Mouse (Mus musculus): Measurements from ENCODE around the gene Hoxa3. TPM values are rescaled to one million over a fixed set of nuclear protein-coding genes. Genes with fewer than 3 reads are reported as not detected.

The Hoxa3 gene
- polyA plus RNA-seq, 1 experiment from 2014 or later: 2.2 TPM

- H3K4me1 ChIP-seq (ENCODE audit: control insufficient read depth, insufficient read depth, low read length): 0 out of 2 replicates have a peak, but pooled peaks cover 4% of the 10 kb centered on the region
- H3K4me2 ChIP-seq: no peak overlapping the region
- no peak overlapping the region for H3K27ac ChIP-seq (ENCODE audit: low read depth, low read length)
- H3K9me3 ChIP-seq (replicated peaks; ENCODE audit: control insufficient read depth, low read length): no peaks in the 10 kb centered on the region
- H3K4me3 ChIP-seq (ENCODE audit: low read depth, low read length): no peak overlapping the region
- no peak for ATAC-seq (replicated peaks; ENCODE audit: insufficient number of reproducible peaks, low FRiP score, low TSS enrichment)
- peaks cover 100% of the 10 kb centered on the region for H3K27me3 ChIP-seq (ENCODE audit: control insufficient read depth, insufficient read depth, low read length)
- no peaks in the 10 kb centered on the region for H3K36me3 ChIP-seq (ENCODE audit: control insufficient read depth, insufficient read depth, low read length)
- WGBS (ENCODE audit: insufficient replicate concordance): 12% methylated on average over 14 of the region's 14 CpGs
- H3K9ac ChIP-seq (ENCODE audit: low read depth, low read length): no peak overlapping the region
These were observed 5.6 kb upstream of the Hoxa3 start for GRCm38 (mm10) chr6:52218643-52219215.

- H3K4me3 ChIP-seq (ENCODE audit: low read depth, low read length): peak overlapping the region; percentile 27; the same call in 1 of the 2 replicates
- H3K4me2 ChIP-seq: no peak overlapping the region
- no peaks in the 10 kb centered on the region for H3K36me3 ChIP-seq (ENCODE audit: control insufficient read depth, insufficient read depth, low read length)
- H3K4me1 ChIP-seq (ENCODE audit: control insufficient read depth, insufficient read depth, low read length): peaks cover 4% of the 10 kb centered on the region
- no peaks in the 10 kb centered on the region for H3K9me3 ChIP-seq (replicated peaks; ENCODE audit: control insufficient read depth, low read length)
- no peak overlapping the region for H3K27ac ChIP-seq (ENCODE audit: low read depth, low read length)
- 5% methylated on average over 23 of the region's 23 CpGs for WGBS (ENCODE audit: insufficient replicate concordance)
- peaks cover 100% of the 10 kb centered on the region for H3K27me3 ChIP-seq (ENCODE audit: control insufficient read depth, insufficient read depth, low read length)
- ATAC-seq (replicated peaks; ENCODE audit: insufficient number of reproducible peaks, low FRiP score, low TSS enrichment): no peak
- no peak overlapping the region for H3K9ac ChIP-seq (ENCODE audit: low read depth, low read length)
These were observed 4.9 kb upstream of the Hoxa3 start for GRCm38 (mm10) chr6:52217895-52218642.

- peak; percentile 22; the same call in 1 of the 2 replicates for ATAC-seq (replicated peaks; ENCODE audit: insufficient number of reproducible peaks, low FRiP score, low TSS enrichment)
- under 1% methylated on average over 25 of the region's 25 CpGs for WGBS (ENCODE audit: insufficient replicate concordance)
- peak overlapping the region; percentile 27 for H3K4me3 ChIP-seq (ENCODE audit: low read depth, low read length)
- H3K9me3 ChIP-seq (replicated peaks; ENCODE audit: control insufficient read depth, low read length): no peaks in the 10 kb centered on the region
- H3K36me3 ChIP-seq (ENCODE audit: control insufficient read depth, insufficient read depth, low read length): no peaks in the 10 kb centered on the region
- peaks cover 10% of the 10 kb centered on the region for H3K4me1 ChIP-seq (ENCODE audit: control insufficient read depth, insufficient read depth, low read length)
- H3K27me3 ChIP-seq (ENCODE audit: control insufficient read depth, insufficient read depth, low read length): peaks cover 100% of the 10 kb centered on the region
- H3K27ac ChIP-seq (ENCODE audit: low read depth, low read length): no peak overlapping the region
- H3K9ac ChIP-seq (ENCODE audit: low read depth, low read length): no peak overlapping the region
- peak overlapping the region; percentile 54 for H3K4me2 ChIP-seq
These were observed 4.3 kb upstream of the Hoxa3 start for GRCm38 (mm10) chr6:52217459-52217768.

- Histone ChIP-seq H3K4me1 (ENCODE audit: control insufficient read depth, insufficient read depth, low read length) (peaks cover 10% of the 10 kb centered on the region), H3K9ac (ENCODE audit: low read depth, low read length) (no peak overlapping the region), H3K9me3 (replicated peaks; ENCODE audit: control insufficient read depth, low read length) (no peaks in the 10 kb centered on the region), H3K4me3 (ENCODE audit: low read depth, low read length) (peak overlapping the region; percentile 27), H3K4me2 (peak overlapping the region; percentile 54), H3K27ac (ENCODE audit: low read depth, low read length) (no peak overlapping the region), H3K36me3 (ENCODE audit: control insufficient read depth, insufficient read depth, low read length) (no peaks in the 10 kb centered on the region), H3K27me3 (ENCODE audit: control insufficient read depth, insufficient read depth, low read length) (peaks cover 100% of the 10 kb centered on the region)
- no peak for ATAC-seq (replicated peaks; ENCODE audit: insufficient number of reproducible peaks, low FRiP score, low TSS enrichment)
- 2% methylated on average over 60 of the region's 60 CpGs for WGBS (ENCODE audit: insufficient replicate concordance)
These were observed 3.7 kb upstream of the Hoxa3 start for GRCm38 (mm10) chr6:52216691-52217458.

- ATAC-seq (replicated peaks; ENCODE audit: insufficient number of reproducible peaks, low FRiP score, low TSS enrichment): no peak
- peaks cover 13% of the 10 kb centered on the region for H3K4me1 ChIP-seq (ENCODE audit: control insufficient read depth, insufficient read depth, low read length)
- H3K4me3 ChIP-seq (ENCODE audit: low read depth, low read length): no peak overlapping the region
- H3K27me3 ChIP-seq (ENCODE audit: control insufficient read depth, insufficient read depth, low read length): peaks cover 100% of the 10 kb centered on the region
- no peaks in the 10 kb centered on the region for H3K9me3 ChIP-seq (replicated peaks; ENCODE audit: control insufficient read depth, low read length)
- no peak overlapping the region for H3K27ac ChIP-seq (ENCODE audit: low read depth, low read length)
- H3K36me3 ChIP-seq (ENCODE audit: control insufficient read depth, insufficient read depth, low read length): no peaks in the 10 kb centered on the region
- no peak overlapping the region for H3K9ac ChIP-seq (ENCODE audit: low read depth, low read length)
- 2% methylated on average over 30 of the region's 30 CpGs for WGBS (ENCODE audit: insufficient replicate concordance)
- peak overlapping the region; percentile 14; the same call in 1 of the 2 replicates for H3K4me2 ChIP-seq
These were observed 2.8 kb upstream of the Hoxa3 start for GRCm38 (mm10) chr6:52215771-52216535.

- peaks cover 99% of the 10 kb centered on the region for H3K27me3 ChIP-seq (ENCODE audit: control insufficient read depth, insufficient read depth, low read length)
- H3K4me2 ChIP-seq: no peak overlapping the region
- H3K36me3 ChIP-seq (ENCODE audit: control insufficient read depth, insufficient read depth, low read length): no peaks in the 10 kb centered on the region
- no peak overlapping the region for H3K27ac ChIP-seq (ENCODE audit: low read depth, low read length)
- H3K9ac ChIP-seq (ENCODE audit: low read depth, low read length): no peak overlapping the region
- H3K9me3 ChIP-seq (replicated peaks; ENCODE audit: control insufficient read depth, low read length): no peaks in the 10 kb centered on the region
- WGBS (ENCODE audit: insufficient replicate concordance): 7% methylated on average over 3 of the region's 3 CpGs
- ATAC-seq (replicated peaks; ENCODE audit: insufficient number of reproducible peaks, low FRiP score, low TSS enrichment): no peak
- H3K4me3 ChIP-seq (ENCODE audit: low read depth, low read length): no peak overlapping the region
- peaks cover 13% of the 10 kb centered on the region for H3K4me1 ChIP-seq (ENCODE audit: control insufficient read depth, insufficient read depth, low read length)
These were observed 1.9 kb upstream of the Hoxa3 start for GRCm38 (mm10) chr6:52215070-52215469.

GRCm38 (mm10) chr6:52214271-52214670, 1.1 kb upstream of the Hoxa3 start:
- no peak overlapping the region for H3K27ac ChIP-seq (ENCODE audit: low read depth, low read length)
- H3K36me3 ChIP-seq (ENCODE audit: control insufficient read depth, insufficient read depth, low read length): no peaks in the 10 kb centered on the region
- H3K27me3 ChIP-seq (ENCODE audit: control insufficient read depth, insufficient read depth, low read length): peaks cover 99% of the 10 kb centered on the region
- ATAC-seq (replicated peaks; ENCODE audit: insufficient number of reproducible peaks, low FRiP score, low TSS enrichment): no peak
- no peak overlapping the region for H3K4me3 ChIP-seq (ENCODE audit: low read depth, low read length)
- no peak overlapping the region for H3K4me2 ChIP-seq
- no peaks in the 10 kb centered on the region for H3K9me3 ChIP-seq (replicated peaks; ENCODE audit: control insufficient read depth, low read length)
- H3K9ac ChIP-seq (ENCODE audit: low read depth, low read length): no peak overlapping the region
- 12% methylated on average over 5 of the region's 5 CpGs for WGBS (ENCODE audit: insufficient replicate concordance)
- H3K4me1 ChIP-seq (ENCODE audit: control insufficient read depth, insufficient read depth, low read length): peaks cover 13% of the 10 kb centered on the region

GRCm38 (mm10) chr6:52212556-52213118, 499 bp downstream of the Hoxa3 start:
- WGBS (ENCODE audit: insufficient replicate concordance): under 1% methylated on average over 22 of the region's 22 CpGs
- peak overlapping the region; percentile 40 for H3K4me2 ChIP-seq
- no peak overlapping the region for H3K9ac ChIP-seq (ENCODE audit: low read depth, low read length)
- H3K9me3 ChIP-seq (replicated peaks; ENCODE audit: control insufficient read depth, low read length): no peaks in the 10 kb centered on the region
- H3K27me3 ChIP-seq (ENCODE audit: control insufficient read depth, insufficient read depth, low read length): peaks cover 99% of the 10 kb centered on the region
- peaks cover 13% of the 10 kb centered on the region for H3K4me1 ChIP-seq (ENCODE audit: control insufficient read depth, insufficient read depth, low read length)
- H3K4me3 ChIP-seq (ENCODE audit: low read depth, low read length): peak overlapping the region; percentile 26
- no peaks in the 10 kb centered on the region for H3K36me3 ChIP-seq (ENCODE audit: control insufficient read depth, insufficient read depth, low read length)
- no peak overlapping the region for H3K27ac ChIP-seq (ENCODE audit: low read depth, low read length)
- ATAC-seq (replicated peaks; ENCODE audit: insufficient number of reproducible peaks, low FRiP score, low TSS enrichment): no peak
